Mouse (Mus musculus): ENCODE measurements around the gene Omt2b.
"Not testable (repeated sequence)": the region's sequence is repeated elsewhere in the genome, so short reads cannot be mapped to it uniquely, and the experiment has no call there.

Gene Omt2b

GRCm38 (mm10) chr9:78327289-78327688, at the start of gene Omt2b:
Gene Omt2b (plus strand): TSS chr9:78327589.
- not testable (repeated sequence) for DNase-seq (ENCODE audit: low spot score)

- DNase-seq (ENCODE audit: low spot score) = not testable (repeated sequence)
Measured at GRCm38 (mm10) chr9:78282002-78282711, 45.2 kb upstream of the Omt2b start.

- not testable (repeated sequence) for DNase-seq (ENCODE audit: low spot score)
Measured at GRCm38 (mm10) chr9:78289063-78289462, 38.3 kb upstream of the Omt2b start.

GRCm38 (mm10) chr9:78289723-78290122, 37.7 kb upstream of the Omt2b start, which contains the start of gene Gm10639:
Gene Gm10639 (plus strand): TSS chr9:78289923.
- DNase-seq (ENCODE audit: low spot score) = not testable (repeated sequence)

GRCm38 (mm10) chr9:78292462-78292861, 34.9 kb upstream of the Omt2b start:
- not testable (repeated sequence) for DNase-seq (ENCODE audit: low spot score)

GRCm38 (mm10) chr9:78293683-78294082, 33.7 kb upstream of the Omt2b start:
- not testable (repeated sequence) for DNase-seq (ENCODE audit: low spot score)

GRCm38 (mm10) chr9:78294781-78295180, 32.6 kb upstream of the Omt2b start:
- not testable (repeated sequence) for DNase-seq (ENCODE audit: low spot score)

GRCm38 (mm10) chr9:78296089-78296488, 31.3 kb upstream of the Omt2b start:
- peak; percentile 37 for DNase-seq (ENCODE audit: low spot score)

GRCm38 (mm10) chr9:78298232-78298631, 29.2 kb upstream of the Omt2b start:
- DNase-seq (ENCODE audit: low spot score) = no peak

- DNase-seq (ENCODE audit: low spot score) = not testable (repeated sequence)
Measured at GRCm38 (mm10) chr9:78299143-78299542, 28.2 kb upstream of the Omt2b start.

GRCm38 (mm10) chr9:78308122-78308521, 19.3 kb upstream of the Omt2b start:
- not testable (repeated sequence) for DNase-seq (ENCODE audit: low spot score)

GRCm38 (mm10) chr9:78314696-78315095, 12.7 kb upstream of the Omt2b start, which contains the start of gene Omt2a:
Gene Omt2a (minus strand): TSS chr9:78314796.
- DNase-seq (ENCODE audit: low spot score) = no peak

GRCm38 (mm10) chr9:78319499-78319898, 7.9 kb upstream of the Omt2b start:
- DNase-seq (ENCODE audit: low spot score) = no peak

- not testable (repeated sequence) for DNase-seq (ENCODE audit: low spot score)
Measured at GRCm38 (mm10) chr9:78337050-78337449, 9.7 kb downstream of the Omt2b start.

- DNase-seq (ENCODE audit: low spot score) = peak; percentile 21
Measured at GRCm38 (mm10) chr9:78340324-78340723, 12.9 kb downstream of the Omt2b start.

- not testable (repeated sequence) for DNase-seq (ENCODE audit: low spot score)
Measured at GRCm38 (mm10) chr9:78342494-78342893, 15.1 kb downstream of the Omt2b start.

GRCm38 (mm10) chr9:78343055-78343454, 15.7 kb downstream of the Omt2b start:
- DNase-seq (ENCODE audit: low spot score) = not testable (repeated sequence)

GRCm38 (mm10) chr9:78345235-78345634, 17.8 kb downstream of the Omt2b start:
- not testable (repeated sequence) for DNase-seq (ENCODE audit: low spot score)

GRCm38 (mm10) chr9:78347004-78347403, 19.6 kb downstream of the Omt2b start:
- DNase-seq (ENCODE audit: low spot score) = no peak

- not testable (repeated sequence) for DNase-seq (ENCODE audit: low spot score)
Measured at GRCm38 (mm10) chr9:78348206-78349004, 21.0 kb downstream of the Omt2b start.

GRCm38 (mm10) chr9:78349141-78349540, 21.8 kb downstream of the Omt2b start:
- not testable (repeated sequence) for DNase-seq (ENCODE audit: low spot score)

GRCm38 (mm10) chr9:78350007-78350406, 22.6 kb downstream of the Omt2b start:
- not testable (repeated sequence) for DNase-seq (ENCODE audit: low spot score)

All from c-Kit-positive CD71-positive TER-119-positive erythroid progenitor cells, embryonic 14.5 days (primary cell).